Mouse (Mus musculus) MEL (cell line): ENCODE measurements around the gene Eipr1. TPM values are rescaled to one million over a fixed set of nuclear protein-coding genes. Genes with fewer than 3 reads are reported as not detected.

ENCODE experiments used
- DNase-seq: peaks from one replicate; pipeline ENCODE4 v3.0.0; 2011; ENCODE audit warnings: low read depth, low spot score
- H3K27ac ChIP-seq: 2 replicates; pipeline ENCODE4 v1.5.1; 2012; ENCODE audit warnings: low read depth, mild to moderate bottlenecking, control low read depth, low read length, moderate library complexity; ENCODE audit not compliant: control insufficient read depth
- H3K27me3 ChIP-seq, 2 experiments: fragments of 150-350 bp in 1 of 2; sonication (generic) in 1 of 2; 2 replicates each; pipeline ENCODE4 v1.6.1; 2012; ENCODE audit warnings: low read length in 2 of 2, mild to moderate bottlenecking in 2 of 2, improper control_type of control experiment in 1 of 2, moderate library complexity in 1 of 2; ENCODE audit not compliant: insufficient read depth in 2 of 2, control insufficient read depth in 1 of 2
- H3K36me3 ChIP-seq, 2 experiments: 2 replicates each; pipeline ENCODE4 v1.6.1; 2012 to 2014; ENCODE audit warnings: low read length in 2 of 2, improper control_type of control experiment in 1 of 2, inconsistent platforms in 1 of 2, mild to moderate bottlenecking in 1 of 2; ENCODE audit not compliant: insufficient read depth in 2 of 2, control insufficient read depth in 1 of 2
- H3K4me1 ChIP-seq, 2 experiments: fragments of 150-350 bp in 1 of 2; sonication (generic) in 1 of 2; 2 replicates each; pipeline ENCODE4 v1.6.1; 2012; ENCODE audit warnings: low read length in 2 of 2, improper control_type of control experiment in 1 of 2, mild to moderate bottlenecking in 1 of 2; ENCODE audit not compliant: insufficient read depth in 2 of 2, control insufficient read depth in 1 of 2
- H3K4me3 ChIP-seq, 2 experiments: fragments of 150-350 bp in 1 of 2; sonication (generic) in 1 of 2; 2 replicates each; pipeline ENCODE4 v1.5.1; 2012; ENCODE audit warnings: low read depth in 2 of 2, low read length in 2 of 2, mild to moderate bottlenecking in 2 of 2, moderate library complexity in 2 of 2, control low read depth in 1 of 2, improper control_type of control experiment in 1 of 2; ENCODE audit not compliant: control insufficient read depth in 1 of 2, insufficient read depth in 1 of 2
- H3K79me2 ChIP-seq: 2 replicates; pipeline ENCODE4 v1.6.1; 2012; ENCODE audit warnings: mild to moderate bottlenecking, low read length, moderate library complexity; ENCODE audit not compliant: control insufficient read depth, poor library complexity, insufficient read depth
- H3K9ac ChIP-seq: 2 replicates; pipeline ENCODE4 v1.6.1; 2012; ENCODE audit warnings: low read depth, mild to moderate bottlenecking, control low read depth, low read length, moderate library complexity; ENCODE audit not compliant: control insufficient read depth, poor library complexity, severe bottlenecking
- H3K9me3 ChIP-seq: fragments of 150-350 bp; sonication (generic); replicated peaks from 2 replicates; pipeline ENCODE4 v1.6.1; 2012; ENCODE audit warnings: mild to moderate bottlenecking, low read length, improper control_type of control experiment, moderate library complexity; ENCODE audit not compliant: insufficient read depth
- BHLHE40 ChIP-seq: IDR thresholded peaks from 2 replicates; pipeline ENCODE4 v1.6.1; 2012; ENCODE audit warnings: low read depth, mild to moderate bottlenecking, inconsistent platforms, low read length, improper control_type of control experiment, borderline replicate concordance
- CHD1 ChIP-seq: IDR thresholded peaks from 2 replicates; pipeline ENCODE4 v1.6.1; 2012; ENCODE audit warnings: low read depth, mild to moderate bottlenecking, inconsistent platforms, low read length, improper control_type of control experiment
- E2F4 ChIP-seq: IDR thresholded peaks from 2 replicates; pipeline ENCODE4 v1.6.1; 2011; ENCODE audit warnings: low read depth, low read length, improper control_type of control experiment, borderline replicate concordance
- EP300 ChIP-seq, 2 experiments: IDR thresholded peaks; 2 replicates each; pipeline ENCODE4 v1.6.1; 2011; ENCODE audit warnings: improper control_type of control experiment in 2 of 2, low read length in 2 of 2, low read depth in 1 of 2, mild to moderate bottlenecking in 1 of 2
- ETS1 ChIP-seq: IDR thresholded peaks from 2 replicates; pipeline ENCODE4 v1.6.1; 2012; ENCODE audit warnings: low read depth, mild to moderate bottlenecking, inconsistent platforms, low read length, improper control_type of control experiment, moderate library complexity
- JUND ChIP-seq: IDR thresholded peaks from 2 replicates; pipeline ENCODE4 v1.6.1; 2011; ENCODE audit warnings: low read depth, mild to moderate bottlenecking, improper control_type of control experiment, low read length
- KAT2A ChIP-seq: conservative IDR thresholded peaks from 2 replicates; pipeline ENCODE4 v1.6.1; 2012; ENCODE audit warnings: low read depth, low read length, improper control_type of control experiment, inconsistent platforms
- MAFK ChIP-seq: IDR thresholded peaks from 2 replicates; pipeline ENCODE4 v1.6.1; 2011; ENCODE audit warnings: low read depth, mild to moderate bottlenecking, low read length, improper control_type of control experiment, borderline replicate concordance
- MAX ChIP-seq: IDR thresholded peaks from 2 replicates; pipeline ENCODE4 v1.6.1; 2011; ENCODE audit warnings: low read length, improper control_type of control experiment
- MAZ ChIP-seq: IDR thresholded peaks from 2 replicates; pipeline ENCODE4 v1.6.1; 2012; ENCODE audit warnings: low read depth, mild to moderate bottlenecking, inconsistent platforms, low read length, improper control_type of control experiment
- MXI1 ChIP-seq: IDR thresholded peaks from 2 replicates; pipeline ENCODE4 v1.6.1; 2011; ENCODE audit warnings: mild to moderate bottlenecking, low read depth, low read length, improper control_type of control experiment
- MYB ChIP-seq: IDR thresholded peaks from 2 replicates; pipeline ENCODE4 v1.6.1; 2011; ENCODE audit warnings: mild to moderate bottlenecking, low read depth, low read length, improper control_type of control experiment
- MYC ChIP-seq: IDR thresholded peaks from 2 replicates; pipeline ENCODE4 v1.6.1; 2011; ENCODE audit warnings: low read depth, mild to moderate bottlenecking, low read length, improper control_type of control experiment, moderate library complexity
- NELFE ChIP-seq: IDR thresholded peaks from 2 replicates; pipeline ENCODE4 v1.6.1; 2011; ENCODE audit warnings: low read depth, low read length, improper control_type of control experiment
- POLR2AphosphoS2 ChIP-seq: IDR thresholded peaks from 2 replicates; pipeline ENCODE4 v1.6.1; 2011; ENCODE audit warnings: low read length, improper control_type of control experiment
- POLR2AphosphoS5 ChIP-seq: IDR thresholded peaks from 2 replicates; pipeline ENCODE4 v1.6.1; 2012; ENCODE audit warnings: low read depth, borderline replicate concordance, mild to moderate bottlenecking, inconsistent platforms, low read length, moderate library complexity, mixed read lengths
- RCOR1 ChIP-seq: IDR thresholded peaks from 2 replicates; pipeline ENCODE4 v1.6.1; 2012; ENCODE audit warnings: low read depth, mild to moderate bottlenecking, inconsistent platforms, low read length, improper control_type of control experiment
- SMC3 ChIP-seq: IDR thresholded peaks from 2 replicates; pipeline ENCODE4 v1.6.1; 2011; ENCODE audit warnings: low read depth, low read length, improper control_type of control experiment
- TAL1 ChIP-seq: IDR thresholded peaks from 2 replicates; pipeline ENCODE4 v1.6.1; 2012; ENCODE audit warnings: mild to moderate bottlenecking, inconsistent platforms, low read length, moderate library complexity, mixed read lengths
- TBP ChIP-seq: IDR thresholded peaks from 2 replicates; pipeline ENCODE4 v1.8.0; 2011; ENCODE audit warnings: low read depth, low read length, improper control_type of control experiment
- TCF12 ChIP-seq: IDR thresholded peaks from 2 replicates; pipeline ENCODE4 v1.6.1; 2014; ENCODE audit warnings: low read depth, mild to moderate bottlenecking, inconsistent platforms, low read length, improper control_type of control experiment, moderate library complexity
- UBTF ChIP-seq: IDR thresholded peaks from 2 replicates; pipeline ENCODE4 v1.6.1; 2012; ENCODE audit warnings: low read depth, mild to moderate bottlenecking, inconsistent platforms, low read length, improper control_type of control experiment, moderate library complexity, borderline replicate concordance; ENCODE audit not compliant: insufficient read depth
- USF1 ChIP-seq: IDR thresholded peaks from 2 replicates; pipeline ENCODE4 v1.6.1; 2014; ENCODE audit warnings: low read depth, mild to moderate bottlenecking, inconsistent platforms, low read length, improper control_type of control experiment, moderate library complexity
- ZC3H11A ChIP-seq: IDR thresholded peaks from 2 replicates; pipeline ENCODE4 v1.6.1; 2012; ENCODE audit warnings: low read depth, mild to moderate bottlenecking, inconsistent platforms, low read length, improper control_type of control experiment
- ZKSCAN1 ChIP-seq: IDR thresholded peaks from 2 replicates; pipeline ENCODE4 v1.6.1; 2012; ENCODE audit warnings: low read depth, mild to moderate bottlenecking, inconsistent platforms, low read length, improper control_type of control experiment, moderate library complexity
- polyA plus RNA-seq, 2 experiments: library from polyadenylated mRNA; stranded (reverse) in 1 of 2; unstranded in 1 of 2; fragments of >175 nt in 1 of 2; fragments of >200 nt in 1 of 2; gene quantifications; 2 replicates each; pipeline versions ENCODE4 v1.2.1 to v1.2.4; 2012; ENCODE audit warnings: low replicate concordance in 2 of 2, low read depth in 1 of 2; ENCODE audit not compliant: insufficient read length in 2 of 2, insufficient read depth in 1 of 2, missing spikeins in 1 of 2
- total RNA-seq: library from RNA; depleted of rRNA; stranded (reverse); fragments of 300-350 nt; gene quantifications from 2 replicates; pipeline ENCODE4 v1.2.3, GENCODE M21; 2012

The Eipr1 gene
- total and polyA plus RNA-seq, 3 experiments, result 45.8 to 51.5 TPM; not detected in 1

- no peak for TF ChIP-seq JUND
- H3K79me2 ChIP-seq, result no peaks in the 10 kb centered on the region
- no peaks in the 10 kb centered on the region for H3K36me3 ChIP-seq
- H3K9me3 ChIP-seq, result no peaks in the 10 kb centered on the region
- DNase-seq, result no peak
- no peaks in the 10 kb centered on the region for H3K4me1 ChIP-seq
- H3K4me3 ChIP-seq, result no peak overlapping the region
- H3K27ac ChIP-seq, result no peak overlapping the region
- H3K9ac ChIP-seq, result no peak overlapping the region
- no peaks in the 10 kb centered on the region for H3K27me3 ChIP-seq
These were observed 108.1 kb downstream of the Eipr1 start for GRCm38 (mm10) chr12:28859495-28860263.

- DNase-seq, result no peak
- H3K9me3 ChIP-seq, result no peaks in the 10 kb centered on the region
- no peak overlapping the region for H3K9ac ChIP-seq
- TF ChIP-seq POLR2AphosphoS5 (no peak), USF1 (no peak), E2F4 (no peak), TBP (no peak), RCOR1 (no peak), BHLHE40 (no peak), CHD1 (no peak), KAT2A (no peak), POLR2AphosphoS2 (no peak), MAZ (no peak), ETS1 (no peak), EP300 (IDR thresholded peaks at IDR 0.05; ENCODE audit: low read depth in 1 of 2, low read length in 2 of 2) (no peak), NELFE (no peak), MXI1 (no peak)
- no peaks in the 10 kb centered on the region for H3K36me3 ChIP-seq
- H3K4me1 ChIP-seq, result no peaks in the 10 kb centered on the region
- H3K27me3 ChIP-seq, result no peaks in the 10 kb centered on the region
- H3K79me2 ChIP-seq, result no peaks in the 10 kb centered on the region
- no peak overlapping the region for H3K27ac ChIP-seq
- H3K4me3 ChIP-seq, result no peak overlapping the region
These were observed 108.6 kb downstream of the Eipr1 start for GRCm38 (mm10) chr12:28860264-28860560.

GRCm38 (mm10) chr12:28863260-28863659 lies 111.7 kb downstream of the Eipr1 start:
- no peaks in the 10 kb centered on the region for H3K79me2 ChIP-seq
- H3K27ac ChIP-seq, result no peak overlapping the region
- H3K4me1 ChIP-seq, result no peaks in the 10 kb centered on the region
- no peaks in the 10 kb centered on the region for H3K27me3 ChIP-seq
- H3K9ac ChIP-seq, result no peak overlapping the region
- H3K4me3 ChIP-seq, result no peak overlapping the region
- H3K36me3 ChIP-seq, result no peaks in the 10 kb centered on the region
- DNase-seq, result no peak
- TF ChIP-seq KAT2A (no peak), E2F4 (no peak), JUND (no peak), UBTF (no peak), ETS1 (no peak), MAX (no peak), POLR2AphosphoS2 (no peak), EP300 (IDR thresholded peaks at IDR 0.05; ENCODE audit: low read depth in 1 of 2, low read length in 2 of 2) (no peak), SMC3 (no peak), ZC3H11A (no peak), NELFE (no peak), POLR2AphosphoS5 (no peak), TCF12 (no peak), MYB (no peak), MAZ (no peak), MAFK (no peak), TAL1 (no peak), BHLHE40 (no peak), MYC (no peak), ZKSCAN1 (no peak)
- no peaks in the 10 kb centered on the region for H3K9me3 ChIP-seq
